Mouse (Mus musculus) hindbrain, embryonic 15.5 days (tissue): ENCODE results near the gene Pah. TPM values are rescaled to one million over a fixed set of nuclear protein-coding genes. Genes with fewer than 3 reads are reported as not detected.

ENCODE experiments used
- ATAC-seq: fragments of 200-750 bp; cut with Nextera tagmentation; 2 replicates; pipeline ENCODE4 v1.8.0; 2017; ENCODE audit warnings: low read depth, moderate number of reproducible peaks, moderate TSS enrichment; ENCODE audit not compliant: low FRiP score
- H3K27ac ChIP-seq: fragments of 300-500 bp; sonication (generic); replicated peaks from 2 replicates; pipeline ENCODE4 v1.5.1; 2015; ENCODE audit warnings: mild to moderate bottlenecking, inconsistent platforms
- H3K27me3 ChIP-seq: fragments of 300-500 bp; sonication (generic); 2 replicates; pipeline ENCODE4 v1.6.1; 2015; ENCODE audit warnings: control low read depth, inconsistent platforms
- H3K36me3 ChIP-seq: fragments of 300-500 bp; sonication (generic); 2 replicates; pipeline ENCODE4 v1.6.1; 2015; ENCODE audit warnings: control low read depth, inconsistent platforms
- H3K4me1 ChIP-seq: fragments of 300-500 bp; sonication (generic); replicated peaks from 2 replicates; pipeline ENCODE4 v1.6.1; 2015; ENCODE audit warnings: control low read depth, inconsistent platforms
- H3K4me2 ChIP-seq: fragments of 300-500 bp; sonication (generic); 2 replicates; pipeline ENCODE4 v1.6.1; 2015; ENCODE audit warnings: moderate library complexity, mild to moderate bottlenecking, inconsistent platforms
- H3K4me3 ChIP-seq: fragments of 300-500 bp; sonication (generic); 2 replicates; pipeline ENCODE4 v1.5.1; 2015; ENCODE audit warnings: mild to moderate bottlenecking, inconsistent platforms
- H3K9ac ChIP-seq: fragments of 300-500 bp; sonication (generic); 2 replicates; pipeline ENCODE4 v1.6.1; 2015; ENCODE audit warnings: inconsistent platforms
- H3K9me3 ChIP-seq: fragments of 300-500 bp; sonication (generic); 2 replicates; pipeline ENCODE4 v1.6.1; 2016; ENCODE audit warnings: control low read depth, inconsistent platforms
- WGBS: fragments of 180-500 bp; shearing (Covaris S2); methylation state at CpG from one replicate; pipeline ENCODE4 v1.1.7; 2015; 5-methylcytosine and 5-hydroxymethylcytosine counted together
- polyA plus RNA-seq: library from polyadenylated mRNA; unstranded; fragments of >200 nt; fragmentation: Nextera tagmentation; extraction: Ambion mirVana; gene quantifications from 2 replicates; pipeline ENCODE4 v1.2.1, GENCODE M21; 2015

The Pah gene
- polyA plus RNA-seq, 1 experiment from 2014 or later: not detected

- WGBS: 54% methylated on average over 2 of the region's 2 CpGs
- H3K4me2 ChIP-seq: no peak overlapping the region
- ATAC-seq: no peak
- no peak overlapping the region for H3K9ac ChIP-seq
- H3K36me3 ChIP-seq: no peaks in the 10 kb centered on the region
- no peaks in the 10 kb centered on the region for H3K27me3 ChIP-seq
- H3K27ac ChIP-seq: no peak overlapping the region
- H3K4me1 ChIP-seq: no peaks in the 10 kb centered on the region; the same call in 1 of the 2 replicates
- no peaks in the 10 kb centered on the region for H3K9me3 ChIP-seq
- H3K4me3 ChIP-seq: no peak overlapping the region
Observed at GRCm38 (mm10) chr10:87593916-87594315, 72.3 kb downstream of the Pah start.

GRCm38 (mm10) chr10:87596361-87597074 is 74.9 kb downstream of the Pah start:
- Histone ChIP-seq H3K27me3 (no peaks in the 10 kb centered on the region), H3K9me3 (no peaks in the 10 kb centered on the region), H3K4me1 (no peaks in the 10 kb centered on the region; the same call in 1 of the 2 replicates), H3K36me3 (no peaks in the 10 kb centered on the region), H3K4me3 (no peak overlapping the region), H3K4me2 (peak overlapping the region; percentile 23), H3K9ac (no peak overlapping the region), H3K27ac (no peak overlapping the region)
- ATAC-seq: peak; percentile 45
- 48% methylated on average over 5 of the region's 5 CpGs for WGBS

- no peak overlapping the region for H3K4me3 ChIP-seq
- WGBS: 40% methylated on average over 9 of the region's 9 CpGs
- H3K27me3 ChIP-seq: no peaks in the 10 kb centered on the region
- H3K4me1 ChIP-seq: no peaks in the 10 kb centered on the region; the same call in 1 of the 2 replicates
- peak; percentile 42; the same call in 1 of the 2 replicates for ATAC-seq
- no peak overlapping the region for H3K27ac ChIP-seq
- H3K9me3 ChIP-seq: no peaks in the 10 kb centered on the region
- no peaks in the 10 kb centered on the region for H3K36me3 ChIP-seq
- peak overlapping the region; percentile 23 for H3K4me2 ChIP-seq
- H3K9ac ChIP-seq: no peak overlapping the region
Observed at GRCm38 (mm10) chr10:87597075-87597677, 75.6 kb downstream of the Pah start.

GRCm38 (mm10) chr10:87602151-87602550 is 80.6 kb downstream of the Pah start:
- Histone ChIP-seq H3K27me3 (no peaks in the 10 kb centered on the region), H3K4me2 (no peak overlapping the region), H3K9me3 (no peaks in the 10 kb centered on the region), H3K4me3 (no peak overlapping the region), H3K9ac (no peak overlapping the region), H3K36me3 (no peaks in the 10 kb centered on the region), H3K27ac (no peak overlapping the region), H3K4me1 (no peaks in the 10 kb centered on the region; the same call in 1 of the 2 replicates)
- 63% methylated on average over 1 of the region's 1 CpGs for WGBS
- ATAC-seq: no peak

- H3K4me1 ChIP-seq: no peaks in the 10 kb centered on the region
- WGBS: 100% methylated on average over 1 of the region's 1 CpGs
- H3K9ac ChIP-seq: no peak overlapping the region
- H3K27ac ChIP-seq: no peak overlapping the region
- no peaks in the 10 kb centered on the region for H3K9me3 ChIP-seq
- no peaks in the 10 kb centered on the region for H3K36me3 ChIP-seq
- no peaks in the 10 kb centered on the region for H3K27me3 ChIP-seq
- H3K4me2 ChIP-seq: no peak overlapping the region
- no peak for ATAC-seq
- no peak overlapping the region for H3K4me3 ChIP-seq
Observed at GRCm38 (mm10) chr10:87625196-87625595, 103.6 kb downstream of the Pah start.

Other genes with a start within 250 kb of the Pah start
- gene Ascl1, start 28.1 kb upstream of the Pah start, polyA plus RNA-seq: 11.1 and 14.2 TPM in 2 replicates